Mouse (Mus musculus): Measurements from ENCODE around the gene Pik3ap1.

DNA sequence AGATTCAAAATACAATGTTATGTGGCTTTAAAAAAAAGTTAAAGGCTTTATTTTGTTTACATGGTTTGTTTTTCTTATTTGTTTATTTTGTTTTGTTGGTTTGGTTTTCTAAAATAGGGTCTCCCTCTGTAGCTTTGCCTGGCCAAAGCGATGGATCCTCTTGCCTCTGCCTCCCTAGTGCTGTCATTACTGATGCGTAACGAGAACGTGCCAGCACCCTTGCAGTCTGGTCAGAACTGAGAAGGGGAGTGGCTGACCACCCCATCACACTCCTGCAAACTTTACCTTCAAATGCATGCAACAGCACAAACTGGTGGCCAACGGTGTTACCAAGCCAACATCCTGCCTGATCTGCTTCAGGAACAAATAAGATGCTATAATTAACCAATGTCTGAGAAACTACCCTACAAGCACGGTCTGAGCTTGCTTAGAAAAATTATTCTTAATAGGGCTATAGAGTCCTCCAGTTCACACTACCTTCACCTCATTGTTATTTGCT is 42.3 kb downstream of the Pik3ap1 start:
- TF ChIP-seq CTCF (IDR thresholded peaks at IDR 0.05; ENCODE audit: extremely low read depth, insufficient read depth, insufficient read length, insufficient replicate concordance): no peak
- no peak for TF ChIP-seq POLR2A (IDR thresholded peaks at IDR 0.05; ENCODE audit: low read depth, low read length)

Data from spleen, adult 2 months (tissue).